Mouse (Mus musculus) gastrocnemius, postnatal 14 days (tissue): ENCODE measurements around the gene 9430097D07Rik. TPM values are rescaled to one million over a fixed set of nuclear protein-coding genes. Genes with fewer than 3 reads are reported as not detected.
A peak's percentile ranks its signal among the peaks of the same experiment; 100 is the strongest.

Source experiments
- DNase-seq: peaks from one replicate; pipeline ENCODE4 v3.0.0; 2021; ENCODE audit warnings: mixed read lengths
- intact Hi-C: fragments of 180-260 bp; cut with DNase I; formaldehyde crosslinking; loops from one replicate; pipeline ENCODE4 v1.15.1; 2025; ENCODE audit warnings: low total_unique reads
- total RNA-seq, 2 experiments: library from RNA; stranded (reverse); gene quantifications; 2 replicates each; pipeline ENCODE4 v1.2.3; 2021

The 9430097D07Rik gene
- total RNA-seq, 2 experiments from 2014 or later: not detected

DNA sequence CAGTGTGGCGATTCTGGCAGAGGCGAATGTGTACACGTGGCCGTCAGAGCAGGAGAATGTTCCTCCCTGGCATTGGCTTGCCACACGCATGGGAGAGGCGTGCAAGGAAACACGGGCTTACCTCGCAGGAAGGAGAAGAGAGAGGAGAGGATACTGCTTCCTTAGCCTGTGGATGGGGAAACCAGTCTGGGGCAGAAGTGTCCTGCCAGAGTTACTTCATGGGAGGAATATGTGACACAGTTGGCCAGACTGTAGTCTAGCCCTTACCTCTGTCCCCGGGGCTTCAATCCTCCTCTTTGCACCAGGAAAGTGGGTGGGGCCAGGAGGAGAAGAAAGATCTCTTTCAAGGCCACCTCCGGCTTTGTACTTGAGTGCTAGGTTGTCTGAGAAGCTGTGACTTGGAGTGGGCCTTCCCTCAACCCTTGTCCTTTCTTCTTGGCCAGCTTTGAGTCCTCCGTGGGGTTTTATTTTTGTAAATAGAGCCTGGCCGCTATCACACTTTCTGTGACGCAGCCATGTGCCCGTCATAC is 36.0 kb downstream of the 9430097D07Rik start:
- intact Hi-C loops: no loop called here
- DNase-seq: no peak

DNA sequence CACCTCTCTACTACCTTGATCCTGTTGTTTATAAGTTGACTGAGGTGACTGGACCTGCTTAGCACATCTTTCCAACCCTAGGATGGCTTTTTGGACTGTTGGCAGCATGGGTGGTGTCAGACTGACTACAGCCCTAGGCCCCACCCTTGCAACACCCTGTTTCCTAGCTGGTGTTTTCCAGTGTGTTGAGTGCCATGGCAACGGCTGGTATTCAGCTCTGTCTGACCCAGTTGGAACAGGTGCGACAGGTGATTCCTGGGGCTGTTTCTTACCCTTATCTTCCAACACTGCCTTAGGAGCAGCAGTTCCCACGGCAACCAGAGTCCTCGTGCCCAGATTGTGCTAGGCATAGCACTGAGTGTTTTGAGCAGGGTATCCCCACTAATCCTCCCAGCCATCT is 37.0 kb downstream of the 9430097D07Rik start:
- no peak for DNase-seq
- intact Hi-C loops: no loop called here

DNA sequence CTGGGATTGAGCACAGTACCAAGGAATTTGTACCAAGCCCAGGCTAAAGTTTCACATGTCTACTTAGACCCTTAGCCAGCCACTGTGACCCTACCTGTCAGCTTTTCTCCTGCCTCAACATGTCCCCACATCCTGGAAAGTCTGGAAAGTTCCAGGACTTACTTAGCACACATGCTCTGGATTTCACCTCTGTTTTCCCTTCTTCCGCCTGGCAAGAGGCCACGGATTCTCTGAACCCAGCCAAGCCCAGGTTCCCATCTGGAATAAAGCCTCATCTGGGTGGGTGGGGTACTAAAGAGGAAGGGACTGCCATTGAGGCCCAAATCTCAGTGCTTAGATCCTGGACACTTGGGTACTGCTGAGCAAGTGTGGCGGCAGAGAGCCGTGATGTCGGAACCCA is 37.5 kb downstream of the 9430097D07Rik start:
- no peak for DNase-seq
- intact Hi-C loops: no loop called here

DNA sequence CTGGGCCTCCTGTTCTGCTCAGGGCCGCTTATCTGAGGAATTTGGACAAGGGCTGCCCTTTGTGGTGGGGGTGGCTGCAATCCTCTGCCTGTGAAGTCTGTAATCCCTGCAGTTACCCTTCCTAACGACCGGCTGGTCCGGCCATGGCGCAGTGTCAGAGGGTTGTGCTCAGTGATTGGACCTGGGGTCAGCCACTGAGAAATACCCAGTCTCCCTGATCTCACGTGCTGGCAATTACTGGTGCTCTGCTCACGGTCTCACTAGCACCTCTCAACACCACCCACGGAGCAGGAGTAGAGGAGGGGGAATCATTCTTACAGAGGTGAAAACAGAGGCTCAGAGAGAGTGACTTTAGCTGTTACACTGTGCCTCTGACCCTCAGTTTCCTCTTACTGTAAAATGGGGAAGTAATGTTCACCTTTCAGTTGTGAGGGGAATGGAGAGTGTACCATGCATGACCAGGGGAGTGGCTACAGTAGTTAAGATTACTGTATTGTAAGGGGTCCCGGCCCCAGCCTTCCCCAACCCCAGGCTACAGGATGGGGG is 38.1 kb downstream of the 9430097D07Rik start:
- intact Hi-C loops: no loop called here
- DNase-seq: no peak

DNA sequence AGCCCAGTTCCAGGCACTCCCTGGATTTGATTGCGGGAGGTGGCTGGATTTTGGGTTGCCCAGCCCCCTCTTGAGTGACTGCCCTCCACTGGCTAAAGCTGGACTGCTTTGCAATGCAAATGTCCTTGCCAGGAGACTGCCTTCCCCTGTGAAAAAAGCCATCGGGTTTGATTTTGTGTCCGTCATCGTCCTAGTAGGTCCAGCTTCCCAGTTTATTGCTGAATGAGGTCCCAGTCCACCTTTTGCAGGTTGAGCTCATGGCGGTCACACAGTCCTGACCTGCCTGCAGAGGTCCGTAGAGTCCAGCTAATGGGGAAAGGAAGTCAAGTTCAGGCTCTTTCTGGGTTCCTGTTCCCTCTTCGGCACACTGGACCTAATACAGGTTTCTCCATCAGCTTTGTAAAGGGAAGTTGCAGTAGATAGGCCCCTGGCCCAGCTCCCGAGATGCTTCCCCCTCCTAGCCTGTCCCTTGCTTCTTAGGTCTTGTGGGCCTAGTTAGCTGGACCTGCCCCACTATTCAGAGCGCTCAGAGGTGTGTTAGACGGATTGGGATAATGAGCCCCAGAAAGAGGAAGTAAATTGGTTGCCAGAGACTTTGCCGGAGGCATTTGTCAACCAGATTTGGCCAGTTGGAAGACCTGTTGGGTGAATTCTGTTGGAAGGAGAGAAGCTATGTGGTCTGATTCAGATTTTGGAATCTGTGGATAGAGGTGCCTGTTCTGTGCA is 38.7 kb downstream of the 9430097D07Rik start:
- peak; percentile 46 for DNase-seq
- intact Hi-C loops: no loop called here

DNA sequence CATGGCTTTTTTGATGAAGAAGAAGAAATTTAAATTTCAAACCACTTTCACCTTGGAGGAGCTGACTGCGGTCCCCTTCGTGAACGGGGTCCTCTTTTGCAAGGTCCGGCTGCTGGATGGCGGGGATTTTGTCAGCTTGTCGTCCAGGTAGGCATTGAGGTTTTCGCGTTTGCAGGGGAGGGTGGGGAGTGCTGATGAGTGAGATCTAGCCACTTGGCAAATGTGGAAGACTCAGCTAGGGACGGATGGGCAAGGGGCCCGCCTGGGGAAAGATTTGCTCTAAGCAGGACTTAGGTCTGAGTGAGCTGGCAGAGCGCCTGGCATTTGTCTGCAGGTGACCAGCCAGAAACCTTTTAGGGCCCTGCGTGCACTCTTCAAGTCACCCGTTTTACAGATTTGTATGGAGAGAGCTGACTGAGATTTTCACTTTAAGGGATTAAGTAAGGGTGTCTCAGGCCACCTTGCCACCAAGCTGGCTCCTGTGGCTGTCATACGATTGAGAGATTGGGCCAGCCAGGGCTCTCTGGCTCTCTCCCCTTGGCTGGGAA is 39.3 kb downstream of the 9430097D07Rik start:
- intact Hi-C loops: no loop called here
- DNase-seq: peak; percentile 38

DNA sequence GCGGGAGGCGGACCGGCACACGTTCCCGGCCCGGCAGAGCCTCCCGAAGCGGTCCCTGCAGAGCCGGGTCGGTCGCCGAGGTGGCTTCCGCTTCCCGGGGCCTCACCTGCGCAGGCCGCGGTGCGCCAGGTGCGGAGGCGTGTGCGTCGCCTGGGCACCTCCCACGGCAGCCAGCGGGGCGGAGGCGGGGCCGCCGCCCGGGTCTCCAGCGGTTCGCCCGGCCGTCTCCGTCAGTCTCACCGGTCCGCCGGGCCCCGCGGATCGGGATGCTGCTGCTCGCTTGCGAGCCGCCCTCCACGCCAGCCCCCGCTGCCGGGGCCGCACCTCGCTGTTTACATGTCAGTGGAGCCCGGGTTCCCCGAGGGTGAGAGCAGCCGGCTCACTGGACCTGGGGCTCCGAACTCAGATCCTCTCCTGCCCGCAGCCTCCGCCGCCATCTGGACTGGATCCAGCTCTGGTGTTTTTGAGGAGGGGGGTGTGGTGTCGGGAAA is 39.9 kb downstream of the 9430097D07Rik start:
- DNase-seq: peak; percentile 54
- intact Hi-C loops: no loop called here

DNA sequence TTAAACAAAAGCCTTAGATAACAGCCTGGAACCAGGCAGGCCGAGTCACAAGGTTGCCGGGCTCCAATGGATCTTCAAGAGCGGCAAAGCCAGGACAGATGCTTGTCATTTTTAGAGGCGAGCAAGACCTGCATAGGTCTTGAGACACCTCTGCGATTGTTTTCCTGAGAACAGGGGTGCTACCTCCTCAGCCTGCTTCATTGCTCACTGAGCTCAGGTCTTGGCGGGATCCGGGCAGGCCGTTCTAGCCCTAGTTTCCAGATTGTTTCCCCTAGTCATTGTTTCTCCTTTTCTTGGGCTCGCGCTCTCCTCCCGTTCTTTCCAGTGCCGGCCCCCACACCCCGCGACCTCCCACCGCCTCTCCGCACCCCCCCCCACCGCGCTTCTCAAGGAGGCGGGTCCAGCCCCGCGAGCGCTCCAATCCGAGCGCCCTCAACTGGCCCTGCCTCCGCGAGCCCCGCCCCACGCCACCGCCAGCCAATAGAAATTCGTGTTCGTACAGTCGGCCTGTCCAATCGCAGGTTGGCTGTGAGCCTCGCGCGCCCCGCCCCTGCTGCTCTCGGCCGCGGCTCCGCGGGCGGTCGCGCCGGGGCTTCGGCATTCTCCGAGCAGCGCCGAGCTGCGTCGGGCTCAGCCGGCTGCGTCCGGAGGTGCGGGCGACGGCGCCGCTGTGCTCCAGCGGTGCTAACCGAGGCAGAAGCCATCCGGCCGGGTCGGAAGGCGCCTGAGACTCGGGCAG is 40.6 kb downstream of the 9430097D07Rik start, which contains the start of gene Fam102a:
TSS of gene Fam102a (plus strand) at position 600 of the 739 bp plus-strand sequence.
- DNase-seq: peak; percentile 100
- intact Hi-C loops: no loop called here

DNA sequence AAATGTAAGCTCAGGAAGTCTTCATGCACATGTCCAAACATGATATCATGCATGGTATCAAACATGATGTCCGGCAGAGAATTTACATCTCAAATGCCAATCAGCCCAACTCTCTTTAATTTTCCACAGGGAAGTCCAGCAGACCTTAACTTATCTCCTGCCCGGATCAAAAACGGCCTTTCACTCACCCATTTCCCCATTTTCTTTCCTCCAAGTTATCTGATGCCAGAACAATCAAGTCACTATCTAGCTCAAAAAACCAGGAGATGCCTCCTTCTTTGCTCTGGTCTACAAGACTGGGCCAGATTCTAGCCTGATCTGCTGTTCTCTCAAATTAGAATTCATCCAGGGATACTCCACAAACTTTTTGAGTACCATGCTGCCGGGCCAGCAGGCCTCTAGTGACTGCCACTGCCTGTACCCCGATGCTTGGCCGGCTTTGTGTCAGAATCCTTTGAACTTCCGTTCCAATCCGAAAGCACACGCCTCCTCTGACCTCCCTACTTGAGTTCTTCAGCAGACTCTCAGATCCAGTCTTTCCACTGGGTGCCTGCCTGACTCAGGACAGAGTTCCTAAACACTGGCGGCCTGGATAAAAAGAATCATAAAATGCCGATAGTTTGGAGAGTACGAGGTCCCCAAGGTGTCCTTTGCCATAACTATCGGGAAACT is 41.3 kb downstream of the 9430097D07Rik start:
- DNase-seq: peak; percentile 43
- intact Hi-C loops: no loop called here

DNA sequence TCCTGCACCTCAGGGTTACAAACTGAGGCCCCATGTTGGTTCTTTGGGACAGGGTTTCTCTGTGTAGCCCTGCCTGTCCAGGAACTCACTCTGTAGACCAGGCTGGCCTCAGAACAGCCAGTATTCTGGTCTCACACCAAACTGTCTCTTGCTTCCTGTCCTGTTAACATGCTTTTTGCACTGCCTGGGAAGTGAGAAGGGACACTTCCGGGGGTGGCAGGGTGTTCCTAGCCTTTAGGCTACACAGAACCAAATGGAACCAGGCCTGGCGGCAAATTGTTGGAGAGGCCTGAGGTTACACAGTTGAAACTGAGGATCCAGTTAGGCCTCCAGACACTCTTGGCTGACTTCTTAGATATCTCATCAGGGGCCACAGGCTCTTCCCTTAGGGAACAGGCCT is 42.3 kb downstream of the 9430097D07Rik start:
- no peak for DNase-seq
- intact Hi-C loops: no loop called here

DNA sequence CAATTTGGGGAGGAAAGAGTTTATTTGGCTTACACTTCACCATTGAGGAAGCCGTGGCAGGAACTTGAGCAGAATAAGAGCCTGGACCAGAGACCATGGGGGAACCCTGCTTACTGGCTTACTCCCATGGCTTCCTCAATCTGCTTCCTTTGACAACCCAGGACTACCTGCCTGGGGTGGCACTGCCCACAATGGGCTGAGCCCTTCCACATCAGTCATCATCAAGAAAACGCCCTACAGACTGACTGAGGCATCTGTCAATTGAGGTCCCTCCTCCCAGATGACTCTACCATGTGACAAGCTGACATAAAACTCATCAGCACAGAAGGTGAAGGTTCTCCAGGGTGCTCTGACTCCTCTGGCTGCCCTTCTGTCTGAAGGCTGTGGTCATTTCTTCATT is 45.0 kb downstream of the 9430097D07Rik start:
- intact Hi-C loops: no loop called here

DNA sequence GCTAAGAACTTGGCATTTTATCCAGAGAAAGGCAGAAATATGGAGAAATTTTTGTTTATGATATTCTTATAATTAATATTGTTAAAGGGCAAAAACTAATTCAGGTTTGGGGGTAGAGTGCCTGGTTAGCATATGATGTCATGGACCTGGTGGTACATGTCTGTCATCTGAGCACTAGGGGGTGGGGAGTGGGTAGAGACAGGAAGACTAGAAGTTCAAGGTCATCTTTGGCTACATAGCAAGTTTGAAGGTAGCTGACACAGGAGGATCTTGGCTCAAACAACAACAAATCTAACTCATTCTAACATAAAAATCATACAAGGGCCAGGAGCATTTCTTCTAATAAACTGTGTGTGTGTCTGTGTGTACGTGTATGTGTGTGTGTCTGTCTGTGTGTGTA is 47.2 kb downstream of the 9430097D07Rik start:
- intact Hi-C loops: no loop called here
- DNase-seq: no peak

More for the DNA sequence above, 45.0 kb downstream of the 9430097D07Rik start:
- no peak for DNase-seq

DNA sequence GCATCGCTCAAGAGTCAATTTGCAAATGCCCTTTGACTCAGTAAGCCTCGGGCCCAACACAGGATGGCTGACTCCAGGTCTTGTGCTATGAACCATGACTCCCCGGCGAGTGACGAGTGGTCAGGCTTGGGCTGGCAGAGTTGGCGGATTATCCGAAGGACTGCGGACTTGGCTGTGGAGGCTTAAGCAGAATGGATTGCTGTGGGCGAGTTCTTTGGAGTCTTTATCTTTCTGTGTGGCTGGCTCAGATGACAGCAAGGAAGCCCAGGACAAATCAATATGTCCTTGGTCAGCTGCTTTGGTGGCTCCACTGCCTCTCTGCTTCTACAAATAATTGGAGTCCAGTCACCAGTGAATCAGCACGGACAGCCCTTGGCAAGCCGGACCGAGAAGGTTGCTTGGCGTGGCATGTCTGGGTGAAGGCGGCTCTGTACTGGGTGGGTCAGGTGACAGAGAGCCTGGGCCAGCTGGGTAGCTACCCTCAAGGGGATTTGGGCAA is 48.0 kb downstream of the 9430097D07Rik start:
- DNase-seq: no peak
- intact Hi-C loops: no loop called here

DNA sequence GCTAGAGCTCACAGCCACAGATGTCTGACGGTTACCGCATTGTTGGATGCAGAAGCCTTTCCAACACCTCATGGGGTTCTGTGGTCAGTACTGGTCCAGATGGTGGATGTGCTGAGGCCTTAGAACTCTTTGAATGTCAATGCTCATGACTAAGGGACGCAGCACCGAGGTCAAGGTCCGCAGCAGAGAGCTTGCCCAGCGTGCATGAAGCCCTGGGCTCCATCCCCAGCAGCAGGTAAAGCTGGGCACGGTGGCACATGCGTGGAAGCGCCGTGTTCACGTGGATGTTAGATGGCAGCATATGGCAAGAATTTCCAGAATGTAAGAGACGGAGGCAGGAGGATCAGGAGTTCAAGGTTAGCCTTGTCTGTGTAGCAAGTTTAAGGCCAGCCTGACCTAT is 49.7 kb downstream of the 9430097D07Rik start:
- DNase-seq: no peak
- intact Hi-C loops: no loop called here

DNA sequence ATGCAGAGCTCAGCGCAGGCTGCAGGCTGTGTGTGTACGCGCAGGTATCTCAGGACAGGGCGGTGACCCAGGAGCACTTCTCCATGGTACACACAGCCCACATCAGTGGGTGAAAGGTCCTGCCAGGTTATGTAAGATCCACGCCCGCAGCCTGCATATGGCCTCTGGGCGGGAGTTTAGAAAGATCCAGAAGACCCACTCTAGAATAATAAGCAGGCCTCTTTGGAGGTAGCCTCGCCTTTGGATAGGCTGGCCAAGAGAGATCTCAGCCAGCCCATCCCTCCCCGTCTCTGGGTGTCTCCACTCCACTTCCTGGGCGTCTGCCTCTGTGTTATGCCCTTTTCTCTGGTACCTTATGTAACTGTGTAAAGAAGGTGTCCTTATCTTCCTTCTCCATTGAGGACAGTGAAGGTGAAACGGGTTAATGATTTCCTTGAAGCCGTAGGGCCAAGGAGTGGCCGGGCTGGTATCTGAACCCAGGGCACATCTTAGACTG is 50.9 kb downstream of the 9430097D07Rik start:
- no peak for DNase-seq
- intact Hi-C loops: no loop called here
